Mouse (Mus musculus): ENCODE data around the gene Hdac7.

Gene Hdac7

GRCm38 (mm10) chr15:97841383-97841782, 2.9 kb downstream of the Hdac7 start:
- no peaks in the 10 kb centered on the region for H3K36me3 ChIP-seq (ENCODE audit: insufficient read depth, low read length)
- peaks cover 12% of the 10 kb centered on the region for H3K27me3 ChIP-seq (ENCODE audit: insufficient read depth, low read length)
- TF ChIP-seq NANOG (IDR thresholded peaks at IDR 0.05; ENCODE audit: borderline replicate concordance, low read length): no peak
- no peak for TF ChIP-seq CTCF (conservative IDR thresholded peaks at IDR 0.05; ENCODE audit: low read length)
- no peak for TF ChIP-seq POU5F1 (IDR thresholded peaks at IDR 0.05; ENCODE audit: borderline replicate concordance, low read length)
- H3K4me3 ChIP-seq (replicated peaks; ENCODE audit: low read length): no peak overlapping the region
- H3K9me3 ChIP-seq (ENCODE audit: low read length): peaks cover 11% of the 10 kb centered on the region; the same call in 1 of the 2 replicates
- peaks cover 41% of the 10 kb centered on the region for H3K4me1 ChIP-seq (replicated peaks; ENCODE audit: low read depth, low read length)

GRCm38 (mm10) chr15:97840781-97841180, 3.5 kb downstream of the Hdac7 start:
- peaks cover 7% of the 10 kb centered on the region; the same call in 1 of the 2 replicates for H3K9me3 ChIP-seq (ENCODE audit: low read length)
- no peaks in the 10 kb centered on the region for H3K36me3 ChIP-seq (ENCODE audit: insufficient read depth, low read length)
- no peak for TF ChIP-seq CTCF (conservative IDR thresholded peaks at IDR 0.05; ENCODE audit: low read length)
- no peak for TF ChIP-seq POU5F1 (IDR thresholded peaks at IDR 0.05; ENCODE audit: borderline replicate concordance, low read length)
- no peak for TF ChIP-seq NANOG (IDR thresholded peaks at IDR 0.05; ENCODE audit: borderline replicate concordance, low read length)
- no peak overlapping the region for H3K4me3 ChIP-seq (replicated peaks; ENCODE audit: low read length)
- H3K4me1 ChIP-seq (replicated peaks; ENCODE audit: low read depth, low read length): peaks cover 46% of the 10 kb centered on the region
- peaks cover 8% of the 10 kb centered on the region for H3K27me3 ChIP-seq (ENCODE audit: insufficient read depth, low read length)

GRCm38 (mm10) chr15:97839991-97840455, 4.3 kb downstream of the Hdac7 start:
- H3K27me3 ChIP-seq (ENCODE audit: insufficient read depth, low read length): peaks cover 12% of the 10 kb centered on the region
- H3K36me3 ChIP-seq (ENCODE audit: insufficient read depth, low read length): no peaks in the 10 kb centered on the region
- H3K4me3 ChIP-seq (replicated peaks; ENCODE audit: low read length): no peak overlapping the region
- H3K4me1 ChIP-seq (replicated peaks; ENCODE audit: low read depth, low read length): peaks cover 46% of the 10 kb centered on the region
- H3K9me3 ChIP-seq (ENCODE audit: low read length): peaks cover 5% of the 10 kb centered on the region; the same call in 1 of the 2 replicates
- no peak for TF ChIP-seq CTCF (conservative IDR thresholded peaks at IDR 0.05; ENCODE audit: low read length)
- TF ChIP-seq NANOG (IDR thresholded peaks at IDR 0.05; ENCODE audit: borderline replicate concordance, low read length): no peak
- no peak for TF ChIP-seq POU5F1 (IDR thresholded peaks at IDR 0.05; ENCODE audit: borderline replicate concordance, low read length)

- peaks cover 16% of the 10 kb centered on the region for H3K27me3 ChIP-seq (ENCODE audit: insufficient read depth, low read length)
- H3K4me3 ChIP-seq (replicated peaks; ENCODE audit: low read length): no peak overlapping the region
- no peaks in the 10 kb centered on the region for H3K36me3 ChIP-seq (ENCODE audit: insufficient read depth, low read length)
- no peak for TF ChIP-seq NANOG (IDR thresholded peaks at IDR 0.05; ENCODE audit: borderline replicate concordance, low read length)
- no peak for TF ChIP-seq POU5F1 (IDR thresholded peaks at IDR 0.05; ENCODE audit: borderline replicate concordance, low read length)
- no peak for TF ChIP-seq CTCF (conservative IDR thresholded peaks at IDR 0.05; ENCODE audit: low read length)
- H3K4me1 ChIP-seq (replicated peaks; ENCODE audit: low read depth, low read length): peaks cover 42% of the 10 kb centered on the region
- H3K9me3 ChIP-seq (ENCODE audit: low read length): peaks cover 5% of the 10 kb centered on the region; the same call in 1 of the 2 replicates
These were observed 4.8 kb downstream of the Hdac7 start for GRCm38 (mm10) chr15:97839473-97839872.

- H3K27me3 ChIP-seq (ENCODE audit: insufficient read depth, low read length): peaks cover 21% of the 10 kb centered on the region
- no peak overlapping the region for H3K4me3 ChIP-seq (replicated peaks; ENCODE audit: low read length)
- H3K36me3 ChIP-seq (ENCODE audit: insufficient read depth, low read length): no peaks in the 10 kb centered on the region
- H3K9me3 ChIP-seq (ENCODE audit: low read length): peaks cover 5% of the 10 kb centered on the region; the same call in 1 of the 2 replicates
- TF ChIP-seq POU5F1 (IDR thresholded peaks at IDR 0.05; ENCODE audit: borderline replicate concordance, low read length) (no peak), CTCF (conservative IDR thresholded peaks at IDR 0.05; ENCODE audit: low read length) (no peak), NANOG (IDR thresholded peaks at IDR 0.05; ENCODE audit: borderline replicate concordance, low read length) (no peak)
- peaks cover 38% of the 10 kb centered on the region for H3K4me1 ChIP-seq (replicated peaks; ENCODE audit: low read depth, low read length)
These were observed 5.3 kb downstream of the Hdac7 start for GRCm38 (mm10) chr15:97839012-97839411.

- TF ChIP-seq POU5F1 (IDR thresholded peaks at IDR 0.05; ENCODE audit: borderline replicate concordance, low read length) (no peak), NANOG (IDR thresholded peaks at IDR 0.05; ENCODE audit: borderline replicate concordance, low read length) (no peak), CTCF (conservative IDR thresholded peaks at IDR 0.05; ENCODE audit: low read length) (no peak)
- peaks cover 5% of the 10 kb centered on the region; the same call in 1 of the 2 replicates for H3K9me3 ChIP-seq (ENCODE audit: low read length)
- no peak overlapping the region for H3K4me3 ChIP-seq (replicated peaks; ENCODE audit: low read length)
- peaks cover 38% of the 10 kb centered on the region for H3K4me1 ChIP-seq (replicated peaks; ENCODE audit: low read depth, low read length)
- no peaks in the 10 kb centered on the region for H3K36me3 ChIP-seq (ENCODE audit: insufficient read depth, low read length)
- peaks cover 27% of the 10 kb centered on the region for H3K27me3 ChIP-seq (ENCODE audit: insufficient read depth, low read length)
These were observed 5.9 kb downstream of the Hdac7 start for GRCm38 (mm10) chr15:97838395-97838794.

GRCm38 (mm10) chr15:97837491-97838061, 6.7 kb downstream of the Hdac7 start:
- peaks cover 35% of the 10 kb centered on the region for H3K27me3 ChIP-seq (ENCODE audit: insufficient read depth, low read length)
- TF ChIP-seq POU5F1 (IDR thresholded peaks at IDR 0.05; ENCODE audit: borderline replicate concordance, low read length) (no peak), NANOG (IDR thresholded peaks at IDR 0.05; ENCODE audit: borderline replicate concordance, low read length) (no peak), CTCF (conservative IDR thresholded peaks at IDR 0.05; ENCODE audit: low read length) (no peak)
- H3K4me1 ChIP-seq (replicated peaks; ENCODE audit: low read depth, low read length): peaks cover 45% of the 10 kb centered on the region
- H3K36me3 ChIP-seq (ENCODE audit: insufficient read depth, low read length): no peaks in the 10 kb centered on the region
- H3K4me3 ChIP-seq (replicated peaks; ENCODE audit: low read length): no peak overlapping the region
- H3K9me3 ChIP-seq (ENCODE audit: low read length): peaks cover 5% of the 10 kb centered on the region; the same call in 1 of the 2 replicates

- no peaks in the 10 kb centered on the region for H3K36me3 ChIP-seq (ENCODE audit: insufficient read depth, low read length)
- no peak overlapping the region for H3K4me3 ChIP-seq (replicated peaks; ENCODE audit: low read length)
- peaks cover 52% of the 10 kb centered on the region for H3K4me1 ChIP-seq (replicated peaks; ENCODE audit: low read depth, low read length)
- TF ChIP-seq CTCF (conservative IDR thresholded peaks at IDR 0.05; ENCODE audit: low read length) (no peak), NANOG (IDR thresholded peaks at IDR 0.05; ENCODE audit: borderline replicate concordance, low read length) (no peak), POU5F1 (IDR thresholded peaks at IDR 0.05; ENCODE audit: borderline replicate concordance, low read length) (no peak)
- peaks cover 42% of the 10 kb centered on the region for H3K27me3 ChIP-seq (ENCODE audit: insufficient read depth, low read length)
- peaks cover 5% of the 10 kb centered on the region; the same call in 1 of the 2 replicates for H3K9me3 ChIP-seq (ENCODE audit: low read length)
These were observed 7.4 kb downstream of the Hdac7 start for GRCm38 (mm10) chr15:97836894-97837247.

All from E14TG2a.4 (cell line).